Mouse (Mus musculus) thymus, postnatal 10 days (tissue): ENCODE data around the gene Rybp.

ENCODE experiments used
- DNase-seq, 2 experiments: peaks; one replicate each; pipeline ENCODE4 v3.0.0; 2021; ENCODE audit warnings: low spot score in 2 of 2

Rybp gene

GRCm38 (mm10) chr6:100287334-100288015, at the start of gene Rybp:
Gene Rybp (minus strand): TSS chr6:100287485.
- DNase-seq: peak; percentile 86 to 96

GRCm38 (mm10) chr6:100336591-100337148, 49.4 kb upstream of the Rybp start:
- DNase-seq: no peak

- no peak for DNase-seq
These were observed 48.3 kb upstream of the Rybp start for GRCm38 (mm10) chr6:100335506-100336144.

GRCm38 (mm10) chr6:100333745-100334144, 46.5 kb upstream of the Rybp start:
- DNase-seq: no peak

- DNase-seq: no peak
These were observed 45.2 kb upstream of the Rybp start for GRCm38 (mm10) chr6:100332479-100332878.

- no peak for DNase-seq
These were observed 44.3 kb upstream of the Rybp start for GRCm38 (mm10) chr6:100331582-100331981.

DNA sequence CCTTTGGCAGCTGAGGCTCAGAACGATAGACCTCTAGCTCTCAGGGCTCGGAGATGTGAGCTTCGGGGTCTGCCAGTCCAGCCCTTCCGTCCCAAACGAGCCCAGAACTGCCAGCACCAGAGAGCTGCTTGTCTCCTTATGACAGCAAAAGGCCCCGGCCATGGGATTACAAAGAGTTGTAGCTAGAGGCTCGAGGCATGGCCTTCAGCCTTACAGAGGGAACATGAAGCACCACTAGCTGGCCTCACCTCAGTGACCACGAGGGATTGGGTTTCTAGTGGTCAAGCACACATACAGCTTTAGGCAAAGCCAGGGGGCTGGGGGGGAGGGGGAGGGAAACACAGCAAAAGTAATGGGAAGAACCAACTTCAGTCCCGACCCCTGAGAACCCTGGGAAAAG, 43.8 kb upstream of the Rybp start:
- no peak for DNase-seq

GRCm38 (mm10) chr6:100329542-100329941, 42.3 kb upstream of the Rybp start:
- no peak for DNase-seq

GRCm38 (mm10) chr6:100327050-100327449, 39.8 kb upstream of the Rybp start:
- DNase-seq: no peak

GRCm38 (mm10) chr6:100323756-100324430, 36.6 kb upstream of the Rybp start:
- no peak for DNase-seq

- no peak for DNase-seq
These were observed 35.3 kb upstream of the Rybp start for GRCm38 (mm10) chr6:100322561-100322960.

DNA sequence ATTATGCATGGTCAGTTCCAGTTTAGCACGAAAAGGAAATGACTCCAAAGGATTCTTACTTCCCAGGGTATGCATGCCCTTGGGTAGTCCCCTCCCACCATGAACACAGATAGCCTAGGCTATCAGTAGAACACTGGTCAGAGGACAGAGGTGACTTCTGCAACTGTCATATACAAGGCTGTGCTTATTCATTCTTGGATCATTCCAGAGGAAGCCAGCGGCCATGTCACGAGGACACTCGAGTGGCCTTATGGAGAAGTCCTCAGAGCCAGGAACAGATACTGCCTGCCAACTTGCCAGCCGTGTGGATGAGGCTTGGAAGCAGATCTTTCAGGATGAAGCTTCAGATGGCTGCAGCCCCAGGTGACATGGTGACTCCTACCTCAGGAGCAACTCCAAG, 34.9 kb upstream of the Rybp start:
- DNase-seq: no peak

GRCm38 (mm10) chr6:100314201-100314600, 26.9 kb upstream of the Rybp start:
- no peak for DNase-seq

- no peak for DNase-seq
These were observed 23.9 kb upstream of the Rybp start for GRCm38 (mm10) chr6:100311167-100311566.

GRCm38 (mm10) chr6:100304831-100305230, 17.5 kb upstream of the Rybp start:
- DNase-seq: no peak

- DNase-seq: no peak
These were observed 14.3 kb upstream of the Rybp start for GRCm38 (mm10) chr6:100301410-100302108.

DNA sequence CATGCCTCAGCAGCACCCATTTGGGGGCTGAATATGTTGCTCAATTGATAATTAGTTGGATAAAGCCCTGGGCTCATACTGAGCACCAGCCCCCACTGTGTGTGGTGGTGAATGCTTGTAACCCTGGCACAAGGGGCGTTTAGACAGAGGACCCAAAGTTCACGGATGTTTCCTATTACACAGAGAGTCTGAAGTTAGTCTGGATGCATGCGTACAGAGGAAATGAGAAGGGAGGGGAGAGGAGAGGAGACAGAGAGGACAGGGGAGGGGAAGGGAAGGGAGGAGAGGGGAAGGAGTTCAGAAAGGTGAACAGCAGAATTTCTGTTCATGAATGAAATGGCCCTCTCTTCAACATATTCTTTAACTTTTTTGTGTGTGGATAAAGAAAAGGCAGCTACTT, 13.5 kb upstream of the Rybp start:
- no peak for DNase-seq

GRCm38 (mm10) chr6:100298945-100299344, 11.7 kb upstream of the Rybp start:
- no peak for DNase-seq

DNA sequence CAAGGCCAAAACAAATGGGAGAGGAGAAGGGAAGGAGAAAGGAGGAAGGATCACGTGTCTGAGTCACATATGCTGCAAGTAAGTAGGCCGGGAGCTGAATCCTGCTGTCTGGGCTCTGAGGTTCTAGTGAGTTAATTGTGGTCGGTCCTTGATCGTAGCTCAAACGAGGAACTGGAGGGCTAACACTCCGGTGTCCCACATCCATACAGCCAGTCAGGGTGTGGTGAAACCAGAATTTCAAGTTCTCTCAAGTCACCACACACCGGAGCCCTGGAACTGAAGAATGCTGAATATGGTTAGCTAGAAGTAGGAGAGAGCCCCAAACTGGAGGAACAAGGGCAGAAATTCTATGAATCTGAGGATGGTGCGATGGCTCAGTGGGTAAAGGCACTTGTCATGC, 10.3 kb upstream of the Rybp start:
- DNase-seq: no peak

GRCm38 (mm10) chr6:100292411-100292810, 5.1 kb upstream of the Rybp start:
- DNase-seq: no peak

GRCm38 (mm10) chr6:100289058-100289457, 1.8 kb upstream of the Rybp start:
- no peak for DNase-seq

GRCm38 (mm10) chr6:100288730-100289035, 1.4 kb upstream of the Rybp start:
- no peak for DNase-seq
